Mouse (Mus musculus): ENCODE measurements around the gene Aire.

DNA sequence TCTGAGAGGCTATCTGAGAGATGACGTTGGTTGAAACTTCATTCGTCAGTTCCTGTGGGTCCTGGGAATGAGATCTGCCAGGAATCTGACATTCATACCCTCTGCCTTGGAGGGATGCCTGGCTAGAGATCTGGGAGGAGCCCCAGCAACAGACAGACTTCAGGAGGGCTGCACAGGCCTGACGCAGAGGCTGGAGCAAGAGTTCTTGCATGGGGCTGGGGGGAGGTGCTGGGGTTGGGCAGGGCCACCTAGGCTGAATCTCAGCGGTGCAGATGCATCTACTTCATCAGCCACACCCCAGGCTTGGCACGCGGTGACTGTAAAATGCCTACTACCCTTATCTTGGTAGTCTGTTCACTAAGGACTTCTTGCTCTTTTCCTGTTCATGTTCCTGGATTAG lies 46.8 kb upstream of the Aire start:
- TF ChIP-seq CTCF (IDR thresholded peaks at IDR 0.05; ENCODE audit: low read depth, low read length) (no peak), POLR2A (IDR thresholded peaks at IDR 0.05; ENCODE audit: borderline replicate concordance, low read depth, low read length) (no peak)
